In the genomic region with DNA sequence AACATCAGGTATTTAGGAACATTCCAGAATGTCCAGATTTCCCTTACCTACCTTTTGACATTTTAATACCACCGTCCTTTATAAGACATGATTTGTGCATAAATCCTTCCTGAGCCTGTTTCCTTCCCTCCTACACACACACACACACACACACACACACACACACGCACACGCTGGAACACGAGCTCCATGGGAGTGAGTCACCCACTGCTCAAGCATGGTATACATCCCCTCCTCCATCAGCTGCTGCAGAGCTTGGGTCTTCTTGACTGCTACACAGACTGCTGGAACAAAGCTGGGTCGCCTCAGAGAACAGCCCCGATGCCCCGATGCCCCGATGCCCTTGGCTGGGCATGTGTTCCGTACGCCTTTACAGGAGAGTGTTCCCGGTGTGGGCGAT, we compare ENCODE assay signal across 23 mouse cellular contexts. TPM values are rescaled to one million over a fixed set of nuclear protein-coding genes. Genes with fewer than 3 reads are reported as not detected.
A peak's percentile ranks its signal among the peaks of the same experiment; 100 is the strongest.
DNase-seq lines count a peak whose midpoint lies in the region; ATAC-seq and TF ChIP-seq lines count a peak whose summit lies in the region.
"Had no signal": no experiment of that assay in that cellular context is flagged by ENCODE, and none has a peak within 500 bp of the region (broad histone marks: within the 10 kb centered on the region; RNA-seq: fewer than 3 reads in every experiment).

No protein-coding gene starts in this region.

- H3K27me3 ChIP-seq in Patski, result no peaks in the 10 kb centered on the region
- H3K27me3 ChIP-seq: limb, embryonic 12.5 days had no signal

- TF ChIP-seq CTCF in layer of hippocampus, adult 2 months (conservative IDR thresholded peaks at IDR 0.05), result no peak
- TF ChIP-seq CTCF in Patski (IDR thresholded peaks at IDR 0.05), result no peak

- CTCF ChIA-PET in Patski (lab: Charles Lee), result interaction anchor here (1.0 to 1.6 kb wide), 2 partner anchors 18 to 78 kb away, joined by 3 to 4 read pairs; no protein-coding TSS in a partner anchor

- peak in 1 of 2 experiments; percentile 57 for DNase-seq in layer of hippocampus, adult 2 months (ENCODE audit: low spot score in 2 of 2)
- DNase-seq in layer of hippocampus, adult 9-10 months (ENCODE audit: low spot score), result no peak
- DNase-seq in right cerebral cortex, adult 2 months (ENCODE audit: low spot score in 2 of 2), result peak; percentile 68 to 75
- no peak for DNase-seq in right cerebral cortex, postnatal 25 days
- DNase-seq in Patski (ENCODE audit: low read depth, low spot score), result peak; percentile 17
- peak; percentile 80 for DNase-seq in telencephalon, adult 2 months (ENCODE audit: low read depth, low spot score)
- DNase-seq: cerebellum, adult 8-10 months; heart, postnatal 4 days; kidney, adult 18-20 months; layer of hippocampus, postnatal 36 days; liver, postnatal 0 days; lung, postnatal 10 days; thymus, adult 2 months; thymus, postnatal 4 days had no signal

- POLR2A ChIA-PET in Patski (lab: Charles Lee), result interaction anchor here (1.0 kb wide), 1 partner anchor 11 kb away, joined by 4 read pairs; no protein-coding TSS in a partner anchor

- H3K4me3 ChIP-seq in layer of hippocampus, adult 2 months, result peak overlapping the region; percentile 0; the same call in 1 of the 2 replicates
- H3K4me3 ChIP-seq: embryonic facial prominence, embryonic 10.5 days; heart, embryonic 10.5 days; limb, embryonic 12.5 days had no signal

- in situ Hi-C loops in Patski (cut with MboI; ENCODE audit: low pct_unique_long_range_greater_than_20kb), result no loop called here

- no peak for ATAC-seq in Patski
- ATAC-seq in megakaryocyte-erythroid progenitor cell, adult 5-6 weeks (replicated peaks; ENCODE audit: low FRiP score, low TSS enrichment, poor library complexity, severe bottlenecking), result no peak
- ATAC-seq: inflammation-experienced regulatory T-cells, adult 6 months; liver, postnatal 0 days had no signal

- H3K27ac ChIP-seq in layer of hippocampus, adult 2 months, result peak overlapping the region; percentile 84
- H3K27ac ChIP-seq: embryonic facial prominence, embryonic 10.5 days; heart, embryonic 10.5 days; hindbrain, embryonic 14.5 days; kidney, postnatal 0 days; limb, embryonic 12.5 days had no signal

RNA-seq across cellular contexts. Expression of gene Ccsap, which starts 13.5 kb away (rescaled TPM):
- 10 to 100 TPM; 62.3 to 62.7 TPM for total RNA-seq in layer of hippocampus, adult 2 months (2021)
- 4.9 TPM for polyA plus RNA-seq in Patski (2021)
- total RNA-seq in megakaryocyte-erythroid progenitor cell, adult 5-6 weeks (2014; fragmentation: Nextera tagmentation), result 7.9 and 11.6 TPM in 2 replicates
- total RNA-seq in megakaryocyte-erythroid progenitor cell, adult 5-6 weeks (2017), result 11.2 and 12.4 TPM in 2 replicates

RNA-seq across cellular contexts. Expression of gene Rab4a, which starts 40.7 kb away (rescaled TPM):
- 10 to 100 TPM; 41.8 to 48.0 TPM for total RNA-seq in layer of hippocampus, adult 2 months (2021)
- 34.1 TPM for polyA plus RNA-seq in Patski (2021)
- total RNA-seq in megakaryocyte-erythroid progenitor cell, adult 5-6 weeks (2014; fragmentation: Nextera tagmentation), result 77.5 and 84.1 TPM in 2 replicates
- total RNA-seq in megakaryocyte-erythroid progenitor cell, adult 5-6 weeks (2017), result 23.6 and 42.7 TPM in 2 replicates

RNA-seq across cellular contexts. Expression of gene Acta1, which starts 48.0 kb away (rescaled TPM):
- 1 to 10 TPM; 6.0 to 6.5 TPM for total RNA-seq in layer of hippocampus, adult 2 months (2021)
- polyA plus RNA-seq in Patski (2021), result 0.12 TPM
- not detected in 2 replicates for total RNA-seq in megakaryocyte-erythroid progenitor cell, adult 5-6 weeks (2014; fragmentation: Nextera tagmentation)
- total RNA-seq in megakaryocyte-erythroid progenitor cell, adult 5-6 weeks (2017), result not detected in 2 replicates
- total RNA-seq: common myeloid progenitor, adult 5-6 weeks had no signal
- polyA plus RNA-seq: midbrain, embryonic 11.5 days had no signal

Comparison
In these comparisons a context has a peak if more than half of its experiments do, and no peak if none do; other contexts are left out.
1. DNase-seq: peak in right cerebral cortex, adult 2 months (2 of 2), Patski (single experiment) and telencephalon, adult 2 months (single experiment); none in layer of hippocampus, adult 9-10 months (single experiment) and right cerebral cortex, postnatal 25 days (single experiment).
2. RNA of gene Ccsap, which starts 13.5 kb away (total RNA-seq): 62.3 to 62.7 TPM in layer of hippocampus, adult 2 months; 7.9 to 12.4 TPM in megakaryocyte-erythroid progenitor cell, adult 5-6 weeks; every median in the first group is over 4 times any median in the second.
3. RNA of gene Acta1, which starts 48.0 kb away (total RNA-seq): 6.0 to 6.5 TPM in layer of hippocampus, adult 2 months; not detected in megakaryocyte-erythroid progenitor cell, adult 5-6 weeks; every median in the first group is over 4 times any median in the second.